Mouse (Mus musculus) spleen, adult 2 months (tissue): ENCODE data around the gene Mbnl1.

Experiments
- CTCF ChIP-seq: fragments of 200-500 bp; IDR thresholded peaks from 2 replicates; pipeline ENCODE4 v1.5.1; 2011; ENCODE audit warnings: mild to moderate bottlenecking, inconsistent platforms; ENCODE audit not compliant: insufficient read depth, insufficient read length, insufficient replicate concordance; ENCODE audit errors: extremely low read depth
- POLR2A ChIP-seq: fragments of 200-500 bp; IDR thresholded peaks from 2 replicates; pipeline ENCODE4 v1.6.1; 2011; ENCODE audit warnings: low read depth, low read length, inconsistent platforms

DNA sequence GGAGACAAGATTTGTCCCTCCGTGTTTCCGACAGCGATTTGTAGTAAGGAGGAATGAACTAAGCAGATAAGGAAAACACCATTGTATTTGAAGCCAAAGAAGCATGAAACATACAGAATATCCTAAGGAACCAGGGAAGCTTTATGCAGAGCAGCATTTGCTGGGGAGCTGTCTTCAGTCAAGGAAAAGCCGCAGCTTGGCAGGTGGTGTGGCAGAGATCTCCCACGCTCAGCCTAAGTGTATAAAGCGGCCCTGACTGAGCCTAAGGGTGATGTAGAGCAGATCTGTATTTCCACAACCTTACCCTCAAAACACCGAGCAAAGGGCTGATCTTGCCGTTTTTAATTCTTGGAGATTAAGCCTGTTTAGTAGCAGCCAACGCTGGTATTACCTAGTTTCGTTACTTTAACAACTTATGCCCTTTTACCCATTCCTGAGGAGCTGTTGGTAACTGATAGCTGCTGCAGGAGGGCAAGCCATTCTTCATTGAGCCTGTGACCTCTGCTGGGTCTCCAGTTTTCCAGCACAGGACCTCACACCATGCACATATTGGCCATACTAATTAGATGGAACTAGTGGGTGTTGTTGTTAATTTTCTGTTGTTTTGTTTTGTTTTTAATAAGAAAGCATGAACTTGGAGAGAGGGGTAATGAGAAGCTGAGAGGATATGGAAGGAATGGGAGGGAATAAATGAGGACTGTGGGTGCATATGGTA lies 91.1 kb downstream of the Mbnl1 start:
- TF ChIP-seq POLR2A (no peak), CTCF (no peak)
